Mouse (Mus musculus) stomach, embryonic 16.5 days (tissue): ENCODE results near the gene Stpg3. TPM values are rescaled to one million over a fixed set of nuclear protein-coding genes. Genes with fewer than 3 reads are reported as not detected.

Experiments
- ATAC-seq: fragments of 200-750 bp; cut with Nextera tagmentation; 2 replicates; pipeline ENCODE4 v1.8.0; 2017; ENCODE audit warnings: moderate number of reproducible peaks, moderate TSS enrichment; ENCODE audit not compliant: insufficient read depth, low FRiP score
- H3K27ac ChIP-seq: fragments of 300-500 bp; sonication (generic); 2 replicates; pipeline ENCODE4 v1.5.1; 2014; ENCODE audit warnings: low read length
- H3K27me3 ChIP-seq: fragments of 300-500 bp; sonication (generic); 2 replicates; pipeline ENCODE4 v1.6.1; 2014; ENCODE audit warnings: low read length, control low read depth, mixed read lengths; ENCODE audit not compliant: control insufficient read depth, insufficient read depth
- H3K36me3 ChIP-seq: fragments of 300-500 bp; sonication (generic); 2 replicates; pipeline ENCODE4 v1.6.1; 2014; ENCODE audit warnings: low read length; ENCODE audit not compliant: control insufficient read depth, insufficient read depth
- H3K4me1 ChIP-seq: fragments of 300-500 bp; sonication (generic); 2 replicates; pipeline ENCODE4 v1.6.1; 2014; ENCODE audit warnings: low read length, control low read depth, mixed read lengths; ENCODE audit not compliant: control insufficient read depth, insufficient read depth
- H3K4me2 ChIP-seq: fragments of 300-500 bp; sonication (generic); 2 replicates; pipeline ENCODE4 v1.6.1; 2014; ENCODE audit warnings: low read depth, low read length, mixed read lengths
- H3K4me3 ChIP-seq: fragments of 300-500 bp; sonication (generic); replicated peaks from 2 replicates; pipeline ENCODE4 v1.5.1; 2014; ENCODE audit warnings: mild to moderate bottlenecking, low read length
- H3K9ac ChIP-seq: fragments of 300-500 bp; sonication (generic); 2 replicates; pipeline ENCODE4 v1.6.1; 2014; ENCODE audit warnings: low read length
- H3K9me3 ChIP-seq: fragments of 300-500 bp; sonication (generic); replicated peaks from 2 replicates; pipeline ENCODE4 v1.6.1; 2016; ENCODE audit warnings: low read length, control low read depth; ENCODE audit not compliant: control insufficient read depth
- WGBS: fragments of 180-500 bp; shearing (Covaris S2); extraction: QIAGEN DNeasy Blood & Tissue Kit; methylation state at CpG from one replicate; pipeline ENCODE4 v1.1.7; 2014; 5-methylcytosine and 5-hydroxymethylcytosine counted together
- polyA plus RNA-seq: library from polyadenylated mRNA; unstranded; fragments of >200 nt; fragmentation: Nextera tagmentation; extraction: Ambion mirVana; gene quantifications from 2 replicates; pipeline ENCODE4 v1.2.1, GENCODE M21; 2015

Stpg3 gene
- polyA plus RNA-seq, 1 experiment from 2014 or later, result 0.06 TPM

GRCm38 (mm10) chr2:25203631-25204214, 10.7 kb downstream of the Stpg3 start:
- H3K4me2 ChIP-seq, result no peak overlapping the region
- H3K4me3 ChIP-seq, result no peak overlapping the region
- 63% methylated on average over 4 of the region's 4 CpGs for WGBS
- peaks cover 19% of the 10 kb centered on the region for H3K36me3 ChIP-seq
- no peaks in the 10 kb centered on the region for H3K9me3 ChIP-seq
- no peak overlapping the region for H3K27ac ChIP-seq
- 0 out of 2 replicates have a peak, but pooled peaks cover 6% of the 10 kb centered on the region for H3K4me1 ChIP-seq
- no peak; the same call in 1 of the 2 replicates for ATAC-seq
- no peaks in the 10 kb centered on the region for H3K27me3 ChIP-seq
- no peak overlapping the region for H3K9ac ChIP-seq

- H3K36me3 ChIP-seq, result peaks cover 18% of the 10 kb centered on the region
- no peak overlapping the region for H3K4me2 ChIP-seq
- no peak for ATAC-seq
- H3K27me3 ChIP-seq, result no peaks in the 10 kb centered on the region
- H3K27ac ChIP-seq, result no peak overlapping the region
- no peak overlapping the region for H3K9ac ChIP-seq
- 90% methylated on average over 2 of the region's 2 CpGs for WGBS
- no peaks in the 10 kb centered on the region for H3K9me3 ChIP-seq
- no peak overlapping the region for H3K4me3 ChIP-seq
- H3K4me1 ChIP-seq, result peaks cover 10% of the 10 kb centered on the region; the same call in 1 of the 2 replicates
Observed at GRCm38 (mm10) chr2:25200631-25201030, 13.8 kb downstream of the Stpg3 start.

DNA sequence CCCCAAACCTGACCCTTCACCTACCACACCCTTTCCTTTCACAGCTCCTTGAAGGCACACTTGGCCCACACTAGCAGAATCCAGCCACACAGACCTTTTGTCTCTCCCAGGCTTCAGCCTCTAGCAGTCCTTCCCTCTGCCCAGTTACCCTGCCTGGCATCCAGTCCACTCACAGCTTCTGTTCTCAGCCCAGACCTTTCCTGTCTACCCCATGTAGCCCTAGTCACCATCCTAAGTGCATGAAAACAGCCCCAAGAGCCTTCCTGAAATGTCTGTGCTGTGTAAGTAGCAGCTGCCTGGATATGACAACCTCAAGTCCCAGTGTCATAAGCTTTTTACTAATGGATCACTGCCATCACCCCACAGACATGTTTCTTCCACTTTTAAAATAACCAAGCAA, 16.5 kb downstream of the Stpg3 start:
- Histone ChIP-seq H3K9ac (no peak overlapping the region), H3K4me2 (no peak overlapping the region), H3K4me1 (peaks cover 35% of the 10 kb centered on the region), H3K27me3 (no peaks in the 10 kb centered on the region; the same call in 1 of the 2 replicates), H3K27ac (peak overlapping the region; percentile 97), H3K4me3 (no peak overlapping the region), H3K9me3 (no peaks in the 10 kb centered on the region), H3K36me3 (peaks cover 16% of the 10 kb centered on the region)
- ATAC-seq, result no peak

DNA sequence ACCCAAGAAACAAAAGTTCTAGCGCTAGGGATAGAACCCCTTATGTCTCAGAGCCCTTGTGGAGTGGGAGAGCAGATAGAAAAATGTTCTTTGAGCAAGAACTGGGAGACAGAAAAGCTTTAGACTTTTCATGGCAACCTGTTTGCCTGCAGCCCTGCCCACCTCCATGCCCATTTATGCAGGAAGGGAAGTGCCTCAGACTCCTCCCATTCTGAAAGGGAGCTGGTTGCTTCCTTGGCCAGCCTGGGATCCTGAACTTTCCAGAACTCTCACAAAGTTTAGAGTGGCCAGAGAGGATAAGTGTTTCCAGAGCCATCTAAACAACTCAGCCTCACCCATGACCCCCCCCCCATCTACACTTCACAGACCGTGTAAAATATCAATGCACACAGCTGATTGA, 17.2 kb downstream of the Stpg3 start:
- Histone ChIP-seq H3K9me3 (no peaks in the 10 kb centered on the region), H3K9ac (peak overlapping the region; percentile 75), H3K4me1 (peaks cover 35% of the 10 kb centered on the region), H3K4me3 (peak overlapping the region; percentile 49), H3K27ac (peak overlapping the region; percentile 97), H3K36me3 (peaks cover 13% of the 10 kb centered on the region; the same call in 1 of the 2 replicates), H3K4me2 (peak overlapping the region; percentile 68), H3K27me3 (no peaks in the 10 kb centered on the region; the same call in 1 of the 2 replicates)
- WGBS, result 25% methylated on average over 2 of the region's 2 CpGs
- ATAC-seq, result no peak

DNA sequence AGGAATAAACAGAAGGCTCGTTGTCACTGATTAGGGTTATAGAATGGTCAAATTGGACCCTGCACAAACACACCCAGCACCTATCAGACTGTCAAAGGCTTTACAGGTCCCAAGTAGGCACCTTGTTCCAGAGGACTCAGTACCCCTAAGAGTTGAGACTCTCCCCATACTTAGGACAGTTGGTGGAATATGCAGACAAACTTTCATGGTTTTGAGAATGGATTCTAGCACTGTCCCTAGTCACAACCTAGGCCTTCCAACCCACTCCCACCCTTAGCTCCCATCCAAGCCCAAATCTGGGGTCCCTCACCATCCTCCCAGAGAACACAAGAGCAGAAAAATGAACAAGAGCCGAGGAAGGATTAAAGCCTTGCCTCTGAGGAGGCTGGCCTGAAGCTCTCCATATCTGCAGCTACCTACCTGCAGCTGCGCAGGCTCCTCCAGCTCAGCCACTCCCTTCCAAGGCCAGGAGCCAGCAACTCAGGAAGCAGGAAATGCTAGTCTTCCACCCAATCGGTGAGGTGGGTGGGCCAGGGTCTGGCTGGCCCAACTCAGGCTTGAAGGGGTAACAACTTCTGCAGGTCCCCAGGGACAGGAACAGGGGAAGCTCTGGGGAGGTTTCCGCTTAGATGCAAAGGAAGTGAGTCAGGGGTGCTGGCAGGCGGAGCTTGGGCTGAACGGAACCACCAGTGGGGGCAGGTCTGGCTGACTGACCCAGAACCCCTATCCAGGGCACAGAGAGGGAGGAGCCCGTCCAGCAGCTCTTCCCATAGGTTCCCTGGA, 18.1 kb downstream of the Stpg3 start, which contains the start of gene Tor4a:
Gene Tor4a, minus strand, starts transcription at position 715 of the 783 bp plus-strand sequence.
- WGBS, result 7% methylated on average over 8 of the region's 8 CpGs
- peak within 1 kb of the TSS; percentile 97 for H3K27ac ChIP-seq
- peaks cover 13% of the 10 kb centered on the region; the same call in 1 of the 2 replicates for H3K36me3 ChIP-seq
- ATAC-seq, result peak; percentile 88
- no peaks in the 10 kb centered on the region; the same call in 1 of the 2 replicates for H3K27me3 ChIP-seq
- H3K4me3 ChIP-seq, result peak within 1 kb of the TSS; percentile 49
- H3K4me2 ChIP-seq, result peak within 1 kb of the TSS; percentile 68
- peaks cover 35% of the 10 kb centered on the region for H3K4me1 ChIP-seq
- no peaks in the 10 kb centered on the region for H3K9me3 ChIP-seq
- H3K9ac ChIP-seq, result peak within 1 kb of the TSS; percentile 75

- whole genome bisulfite sequencing, result 17% methylated on average over 55 of the region's 55 CpGs
- H3K9me3 ChIP-seq, result no peaks in the 10 kb centered on the region
- peak overlapping the region; percentile 97 for H3K27ac ChIP-seq
- H3K4me1 ChIP-seq, result peaks cover 35% of the 10 kb centered on the region
- H3K4me2 ChIP-seq, result peak overlapping the region; percentile 68
- ATAC-seq, result peak; percentile 45
- no peaks in the 10 kb centered on the region; the same call in 1 of the 2 replicates for H3K27me3 ChIP-seq
- peak overlapping the region; percentile 49 for H3K4me3 ChIP-seq
- peaks cover 8% of the 10 kb centered on the region; the same call in 1 of the 2 replicates for H3K36me3 ChIP-seq
- peak overlapping the region; percentile 75 for H3K9ac ChIP-seq
Observed at GRCm38 (mm10) chr2:25195211-25196156, 19.0 kb downstream of the Stpg3 start.

DNA sequence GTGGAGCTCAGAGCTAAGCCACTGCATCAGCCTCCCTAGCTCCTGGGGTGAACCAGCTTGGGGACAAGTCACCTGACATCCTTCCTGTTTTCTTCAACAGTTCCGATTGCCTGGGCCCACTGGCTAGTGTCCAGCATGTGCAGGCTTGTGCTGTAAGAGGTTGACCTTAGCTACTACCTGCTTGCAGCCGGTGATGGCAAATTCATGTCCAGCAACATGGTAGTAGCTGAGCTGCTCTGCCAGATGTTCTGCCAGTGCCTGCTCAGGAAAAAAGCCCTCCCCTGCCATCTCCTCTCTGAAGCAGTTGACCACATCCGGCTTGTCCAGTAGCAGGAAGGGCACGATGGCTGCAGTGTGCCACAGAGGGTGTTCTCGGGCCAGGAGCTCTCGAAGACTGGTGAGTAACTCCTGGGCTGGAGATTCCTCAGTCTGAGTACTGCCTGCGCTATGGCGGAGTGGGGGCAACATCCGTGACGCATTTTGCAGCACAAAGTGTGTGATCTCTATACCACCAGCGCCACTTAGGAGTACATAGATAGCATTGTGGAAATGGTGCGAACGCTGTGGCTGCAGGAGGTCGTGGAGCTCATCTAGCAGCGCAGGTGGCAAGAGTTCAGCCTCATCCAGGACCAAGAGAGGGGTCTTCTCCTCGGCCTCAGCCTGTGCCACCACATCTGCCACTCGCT, 19.8 kb downstream of the Stpg3 start:
- H3K36me3 ChIP-seq, result 0 out of 2 replicates have a peak, but pooled peaks cover 3% of the 10 kb centered on the region
- no peaks in the 10 kb centered on the region; the same call in 1 of the 2 replicates for H3K27me3 ChIP-seq
- peak overlapping the region; percentile 49 for H3K4me3 ChIP-seq
- H3K4me2 ChIP-seq, result peak overlapping the region; percentile 68
- WGBS, result 77% methylated on average over 17 of the region's 17 CpGs
- no peaks in the 10 kb centered on the region for H3K9me3 ChIP-seq
- ATAC-seq, result no peak
- peaks cover 35% of the 10 kb centered on the region for H3K4me1 ChIP-seq
- H3K27ac ChIP-seq, result peak overlapping the region; percentile 97
- H3K9ac ChIP-seq, result peak overlapping the region; percentile 75; the same call in 1 of the 2 replicates

- Histone ChIP-seq H3K9ac (peak overlapping the region; percentile 53), H3K9me3 (no peaks in the 10 kb centered on the region), H3K27ac (peak overlapping the region; percentile 76), H3K4me3 (peak overlapping the region; percentile 7; the same call in 1 of the 2 replicates), H3K4me1 (peaks cover 35% of the 10 kb centered on the region), H3K4me2 (peak overlapping the region; percentile 68), H3K27me3 (no peaks in the 10 kb centered on the region; the same call in 1 of the 2 replicates), H3K36me3 (0 out of 2 replicates have a peak, but pooled peaks cover 3% of the 10 kb centered on the region)
- 66% methylated on average over 5 of the region's 5 CpGs for WGBS
- ATAC-seq, result no peak
Observed at GRCm38 (mm10) chr2:25194006-25194405, 20.4 kb downstream of the Stpg3 start.
